Mouse (Mus musculus): ENCODE results near the gene Kctd15. TPM values are rescaled to one million over a fixed set of nuclear protein-coding genes. Genes with fewer than 3 reads are reported as not detected.

The Kctd15 gene
- total and polyA plus RNA-seq, 3 experiments: not detected

GRCm38 (mm10) chr7:34690111-34690510 lies 33.6 kb upstream of the Kctd15 start:
- no peaks in the 10 kb centered on the region for H3K27me3 ChIP-seq (ENCODE audit: control insufficient read depth in 1 of 2, insufficient read depth in 2 of 2, low read length in 2 of 2)

DNA sequence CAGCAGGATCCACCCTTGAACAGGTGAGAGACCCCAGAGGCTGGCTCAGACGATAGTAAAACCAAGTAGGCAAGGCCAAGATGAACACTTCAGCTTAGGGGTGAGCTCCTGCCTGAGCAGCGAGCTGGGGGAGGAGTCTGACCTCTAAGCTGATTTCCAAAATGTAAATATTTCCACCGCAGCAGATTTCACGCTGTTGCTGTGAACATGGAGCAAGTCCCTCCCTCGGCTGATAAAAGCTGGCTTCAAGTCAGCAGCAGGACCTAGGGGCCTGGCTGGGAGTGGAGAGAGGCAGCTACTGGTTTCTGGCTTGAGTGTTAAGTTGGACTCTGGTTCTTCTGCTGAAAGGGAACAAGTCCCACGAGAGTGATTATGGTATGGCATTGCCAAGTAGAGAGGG lies 32.5 kb upstream of the Kctd15 start:
- TF ChIP-seq MYB (IDR thresholded peaks at IDR 0.05; ENCODE audit: low read depth, low read length) (no peak), ELF1 (IDR thresholded peaks at IDR 0.05; ENCODE audit: low read depth, low read length) (no peak), BHLHE40 (IDR thresholded peaks at IDR 0.05; ENCODE audit: borderline replicate concordance, low read depth, low read length) (no peak), MYC (IDR thresholded peaks at IDR 0.05; ENCODE audit: low read depth, low read length) (no peak), MEF2A (IDR thresholded peaks at IDR 0.05; ENCODE audit: extremely low read depth, insufficient replicate concordance, low read depth, low read length, poor library complexity, severe bottlenecking) (no peak), E2F4 (IDR thresholded peaks at IDR 0.05; ENCODE audit: borderline replicate concordance, low read depth, low read length) (no peak), CHD1 (IDR thresholded peaks at IDR 0.05; ENCODE audit: low read depth, low read length) (no peak), ZC3H11A (IDR thresholded peaks at IDR 0.05; ENCODE audit: low read depth, low read length) (no peak), NELFE (IDR thresholded peaks at IDR 0.05; ENCODE audit: low read depth, low read length) (no peak), SMC3 (IDR thresholded peaks at IDR 0.05; ENCODE audit: low read depth, low read length) (no peak), RAD21 (IDR thresholded peaks at IDR 0.05; ENCODE audit: low read depth, low read length) (no peak), ETS1 (IDR thresholded peaks at IDR 0.05; ENCODE audit: low read depth, low read length) (no peak), KAT2A (conservative IDR thresholded peaks at IDR 0.05; ENCODE audit: low read depth, low read length) (no peak), EP300 (IDR thresholded peaks at IDR 0.05; ENCODE audit: low read depth in 1 of 2, low read length in 2 of 2) (no peak), HCFC1 (IDR thresholded peaks at IDR 0.05; ENCODE audit: low read depth, low read length) (no peak), MAX (IDR thresholded peaks at IDR 0.05; ENCODE audit: low read length) (no peak), ZMIZ1 (IDR thresholded peaks at IDR 0.05; ENCODE audit: low read depth, low read length) (no peak), USF2 (IDR thresholded peaks at IDR 0.05; ENCODE audit: borderline replicate concordance in 1 of 2, insufficient read depth in 1 of 2, low read depth in 1 of 2, low read length in 2 of 2) (no peak), TCF12 (IDR thresholded peaks at IDR 0.05; ENCODE audit: low read depth, low read length) (no peak)

More at GRCm38 (mm10) chr7:34690111-34690510, 33.6 kb upstream of the Kctd15 start:
- Histone ChIP-seq H3K4me1 (ENCODE audit: control insufficient read depth in 1 of 2, insufficient read depth in 2 of 2, low read length in 2 of 2) (no peaks in the 10 kb centered on the region), H3K9me3 (replicated peaks; ENCODE audit: insufficient read depth, low read length) (no peaks in the 10 kb centered on the region), H3K36me3 (ENCODE audit: control insufficient read depth in 1 of 2, insufficient read depth in 2 of 2, low read length in 2 of 2) (no peaks in the 10 kb centered on the region), H3K9ac (ENCODE audit: control insufficient read depth, low read depth, low read length, poor library complexity, severe bottlenecking) (no peak overlapping the region), H3K27ac (ENCODE audit: control insufficient read depth, low read depth, low read length) (no peak overlapping the region), H3K4me3 (ENCODE audit: control insufficient read depth in 1 of 2, insufficient read depth in 1 of 2, low read depth in 2 of 2, low read length in 2 of 2) (no peak overlapping the region), H3K79me2 (ENCODE audit: control insufficient read depth, insufficient read depth, low read length, poor library complexity) (no peaks in the 10 kb centered on the region)
- DNase-seq (ENCODE audit: low read depth, low spot score): no peak
- TF ChIP-seq SIN3A (IDR thresholded peaks at IDR 0.05; ENCODE audit: low read length) (no peak), E2F4 (IDR thresholded peaks at IDR 0.05; ENCODE audit: borderline replicate concordance, low read depth, low read length) (no peak), HCFC1 (IDR thresholded peaks at IDR 0.05; ENCODE audit: low read depth, low read length) (no peak), CHD2 (IDR thresholded peaks at IDR 0.05; ENCODE audit: low read length) (no peak)

More for the DNA sequence above, 32.5 kb upstream of the Kctd15 start:
- H3K27me3 ChIP-seq (ENCODE audit: control insufficient read depth in 1 of 2, insufficient read depth in 2 of 2, low read length in 2 of 2): no peaks in the 10 kb centered on the region
- DNase-seq (ENCODE audit: low read depth, low spot score): no peak
- no peak overlapping the region for H3K27ac ChIP-seq (ENCODE audit: control insufficient read depth, low read depth, low read length)
- no peak overlapping the region for H3K4me3 ChIP-seq (ENCODE audit: control insufficient read depth in 1 of 2, insufficient read depth in 1 of 2, low read depth in 2 of 2, low read length in 2 of 2)
- H3K4me1 ChIP-seq (ENCODE audit: control insufficient read depth in 1 of 2, insufficient read depth in 2 of 2, low read length in 2 of 2): no peaks in the 10 kb centered on the region
- no peaks in the 10 kb centered on the region for H3K79me2 ChIP-seq (ENCODE audit: control insufficient read depth, insufficient read depth, low read length, poor library complexity)
- no peaks in the 10 kb centered on the region for H3K9me3 ChIP-seq (replicated peaks; ENCODE audit: insufficient read depth, low read length)
- no peaks in the 10 kb centered on the region for H3K36me3 ChIP-seq (ENCODE audit: control insufficient read depth in 1 of 2, insufficient read depth in 2 of 2, low read length in 2 of 2)
- no peak overlapping the region for H3K9ac ChIP-seq (ENCODE audit: control insufficient read depth, low read depth, low read length, poor library complexity, severe bottlenecking)
